Mouse (Mus musculus) retina, postnatal 1 day (tissue): ENCODE measurements at regions not wholly inside any gene's neighbourhood (a gene's known extent, or its start where the extent isn't known, plus 50 kb on each side); places are given as distances from the start of the nearest gene placed in this dataset.
"Not testable (repeated sequence)": the region's sequence is repeated elsewhere in the genome, so short reads cannot be mapped to it uniquely, and the experiment has no call there.

Experiments
- DNase-seq: peaks from one replicate; pipeline ENCODE4 v3.0.0-alpha.2; 2012

GRCm38 (mm10) chr4:143055371-143055770 lies 157.4 kb downstream of the Prdm2 start:
- DNase-seq: no peak

- DNase-seq: no peak
These were observed 159.8 kb downstream of the Prdm2 start for GRCm38 (mm10) chr4:143053029-143053428.

GRCm38 (mm10) chr4:143051205-143051604 lies 161.6 kb downstream of the Prdm2 start:
- DNase-seq: no peak

GRCm38 (mm10) chr4:143045245-143045644 lies 167.6 kb downstream of the Prdm2 start:
- peak; percentile 42 for DNase-seq

GRCm38 (mm10) chr4:143042806-143043205 lies 170.0 kb downstream of the Prdm2 start:
- DNase-seq: peak; percentile 35

- DNase-seq: no peak
These were observed 174.2 kb downstream of the Prdm2 start for GRCm38 (mm10) chr4:143038626-143039025.

- DNase-seq: no peak
These were observed 176.1 kb downstream of the Prdm2 start for GRCm38 (mm10) chr4:143036704-143037103.

- DNase-seq: not testable (repeated sequence)
These were observed 177.7 kb downstream of the Prdm2 start for GRCm38 (mm10) chr4:143035089-143035488.

- not testable (repeated sequence) for DNase-seq
These were observed 178.5 kb downstream of the Prdm2 start for GRCm38 (mm10) chr4:143034324-143034723.

GRCm38 (mm10) chr4:143029813-143030212 lies 183.0 kb downstream of the Prdm2 start:
- not testable (repeated sequence) for DNase-seq

GRCm38 (mm10) chr4:143027292-143027691 lies 185.5 kb downstream of the Prdm2 start:
- DNase-seq: peak; percentile 79

- peak; percentile 82 for DNase-seq
These were observed 191.4 kb downstream of the Prdm2 start for GRCm38 (mm10) chr4:143021242-143021881.

- no peak for DNase-seq
These were observed 192.1 kb downstream of the Prdm2 start for GRCm38 (mm10) chr4:143020658-143021057.

GRCm38 (mm10) chr4:143012900-143013299 lies 199.9 kb downstream of the Prdm2 start:
- DNase-seq: no peak

- peak; percentile 37 for DNase-seq
These were observed 210.8 kb downstream of the Prdm2 start for GRCm38 (mm10) chr4:143001961-143002360.

GRCm38 (mm10) chr4:143001486-143001885 lies 211.3 kb downstream of the Prdm2 start:
- no peak for DNase-seq

GRCm38 (mm10) chr4:142996406-142996805 lies 216.4 kb downstream of the Prdm2 start:
- DNase-seq: no peak

- no peak for DNase-seq
These were observed 221.4 kb downstream of the Prdm2 start for GRCm38 (mm10) chr4:142991401-142991800.

GRCm38 (mm10) chr4:142989175-142989574 lies 223.6 kb downstream of the Prdm2 start:
- peak; percentile 38 for DNase-seq

- DNase-seq: no peak
These were observed 229.5 kb downstream of the Prdm2 start for GRCm38 (mm10) chr4:142983295-142983624.

GRCm38 (mm10) chr4:142982585-142983294 lies 230.1 kb downstream of the Prdm2 start:
- peak; percentile 48 for DNase-seq

- no peak for DNase-seq
These were observed 237.2 kb downstream of the Prdm2 start for GRCm38 (mm10) chr4:142975620-142976019.

GRCm38 (mm10) chr4:142970040-142970439 lies 242.8 kb downstream of the Prdm2 start:
- no peak for DNase-seq

GRCm38 (mm10) chr4:142967604-142968003 lies 245.2 kb downstream of the Prdm2 start:
- no peak for DNase-seq
